Mouse (Mus musculus): ENCODE measurements around the gene Ttc34.

Gene Ttc34

GRCm38 (mm10) chr4:154857366-154858240 lies 20.3 kb downstream of the Ttc34 start:
- peak; percentile 67 for DNase-seq

GRCm38 (mm10) chr4:154858601-154859000 lies 21.3 kb downstream of the Ttc34 start:
- DNase-seq: no peak

- peak; percentile 42 for DNase-seq
These were observed 24.7 kb downstream of the Ttc34 start for GRCm38 (mm10) chr4:154861967-154862366.

GRCm38 (mm10) chr4:154863436-154863935 lies 26.2 kb downstream of the Ttc34 start:
- DNase-seq: peak; percentile 27

- DNase-seq: peak; percentile 91
These were observed 27.1 kb downstream of the Ttc34 start for GRCm38 (mm10) chr4:154864271-154864771.

- DNase-seq: peak; percentile 61
These were observed 27.9 kb downstream of the Ttc34 start for GRCm38 (mm10) chr4:154864961-154865760.

- DNase-seq: peak; percentile 47
These were observed 29.1 kb downstream of the Ttc34 start for GRCm38 (mm10) chr4:154866391-154866790.

GRCm38 (mm10) chr4:154867257-154867656 lies 30.0 kb downstream of the Ttc34 start:
- no peak for DNase-seq

GRCm38 (mm10) chr4:154869440-154869839 lies 32.2 kb downstream of the Ttc34 start, which contains the start of gene Mmel1:
Gene Mmel1, plus strand, starts transcription at chr4:154869585.
- peak; percentile 20 for DNase-seq

GRCm38 (mm10) chr4:154870721-154871120 lies 33.5 kb downstream of the Ttc34 start:
- DNase-seq: peak; percentile 4

GRCm38 (mm10) chr4:154871757-154872251 lies 34.5 kb downstream of the Ttc34 start:
- peak; percentile 27 for DNase-seq

- peak; percentile 13 for DNase-seq
These were observed 35.9 kb downstream of the Ttc34 start for GRCm38 (mm10) chr4:154873186-154873585.

GRCm38 (mm10) chr4:154877864-154878548 lies 40.7 kb downstream of the Ttc34 start:
- DNase-seq: peak; percentile 90

- no peak for DNase-seq
These were observed 43.5 kb downstream of the Ttc34 start for GRCm38 (mm10) chr4:154880730-154881129.

GRCm38 (mm10) chr4:154882014-154882659 lies 44.9 kb downstream of the Ttc34 start:
- no peak for DNase-seq

- no peak for DNase-seq
These were observed 48.2 kb downstream of the Ttc34 start for GRCm38 (mm10) chr4:154885416-154885815.

GRCm38 (mm10) chr4:154886876-154887592 lies 49.8 kb downstream of the Ttc34 start:
- DNase-seq: peak; percentile 83

GRCm38 (mm10) chr4:154887593-154888250 lies 50.5 kb downstream of the Ttc34 start:
- DNase-seq: peak; percentile 63

GRCm38 (mm10) chr4:154890887-154891286 lies 53.6 kb downstream of the Ttc34 start:
- DNase-seq: no peak

GRCm38 (mm10) chr4:154895549-154895948 lies 58.3 kb downstream of the Ttc34 start:
- peak; percentile 50 for DNase-seq
